ENCODE assay signal across 18 mouse cellular contexts in genomic region chr12:28432729-28433067, GRCm38 (mm10).
A peak's percentile ranks its signal among the peaks of the same experiment; 100 is the strongest.
DNase-seq lines count a peak whose midpoint lies in the region; ATAC-seq and TF ChIP-seq lines count a peak whose summit lies in the region.
"Had no signal": no experiment of that assay in that cellular context is flagged by ENCODE, and none has a peak within 500 bp of the region (broad histone marks: within the 10 kb centered on the region; RNA-seq: fewer than 3 reads in every experiment).

No protein-coding gene starts in this region.

- H3K9ac ChIP-seq in forebrain, embryonic 11.5 days (ENCODE audit: low read length), result no peak overlapping the region
- H3K9ac ChIP-seq in midbrain, embryonic 12.5 days (replicated peaks), result no peak overlapping the region
- H3K9ac ChIP-seq in midbrain, postnatal 0 days (replicated peaks; ENCODE audit: low read length, poor library complexity, severe bottlenecking), result no peak overlapping the region
- H3K9ac ChIP-seq in forebrain, embryonic 14.5 days (ENCODE audit: low read length), result no peak overlapping the region
- no peak overlapping the region for H3K9ac ChIP-seq in hindbrain, embryonic 16.5 days (ENCODE audit: low read depth, low read length)
- H3K9ac ChIP-seq in liver, embryonic 12.5 days, result no peak overlapping the region
- H3K9ac ChIP-seq: liver, embryonic 14.5 days; stomach, embryonic 15.5 days had no signal

- WGBS in forebrain, embryonic 10.5 days, result 89% methylated on average over 3 of the region's 3 CpGs
- 91% methylated on average over 3 of the region's 3 CpGs for WGBS in forebrain, embryonic 11.5 days
- WGBS in midbrain, embryonic 12.5 days, result 87% methylated on average over 3 of the region's 3 CpGs
- 85% methylated on average over 3 of the region's 3 CpGs for WGBS in midbrain, postnatal 0 days
- 81% methylated on average over 3 of the region's 3 CpGs for WGBS in forebrain, embryonic 14.5 days
- 84% methylated on average over 3 of the region's 3 CpGs for WGBS in hindbrain, embryonic 16.5 days
- WGBS in liver, embryonic 12.5 days (ENCODE audit: insufficient replicate concordance), result 74% methylated on average over 3 of the region's 3 CpGs

- peaks cover 7% of the 10 kb centered on the region for H3K4me1 ChIP-seq in forebrain, embryonic 10.5 days
- H3K4me1 ChIP-seq in forebrain, embryonic 11.5 days (replicated peaks; ENCODE audit: control insufficient read depth, insufficient read depth, low read length), result peaks cover 3% of the 10 kb centered on the region; the same call in 1 of the 2 replicates
- H3K4me1 ChIP-seq in midbrain, embryonic 12.5 days, result peaks cover 6% of the 10 kb centered on the region; the same call in 1 of the 2 replicates
- H3K4me1 ChIP-seq in midbrain, postnatal 0 days (ENCODE audit: insufficient read depth, low read length), result no peaks in the 10 kb centered on the region
- H3K4me1 ChIP-seq in forebrain, embryonic 14.5 days (ENCODE audit: control insufficient read depth, insufficient read depth, low read length), result no peaks in the 10 kb centered on the region
- no peaks in the 10 kb centered on the region for H3K4me1 ChIP-seq in hindbrain, embryonic 16.5 days (ENCODE audit: control insufficient read depth, insufficient read depth, low read depth, low read length)
- H3K4me1 ChIP-seq in liver, embryonic 12.5 days, result no peaks in the 10 kb centered on the region
- H3K4me1 ChIP-seq: heart, embryonic 10.5 days; stomach, embryonic 15.5 days had no signal

- H3K4me2 ChIP-seq in forebrain, embryonic 11.5 days (ENCODE audit: low read depth, low read length, severe bottlenecking), result no peak overlapping the region
- no peak overlapping the region for H3K4me2 ChIP-seq in midbrain, embryonic 12.5 days (replicated peaks)
- H3K4me2 ChIP-seq in midbrain, postnatal 0 days (ENCODE audit: low read depth, low read length, poor library complexity, severe bottlenecking), result no peak overlapping the region
- no peak overlapping the region for H3K4me2 ChIP-seq in forebrain, embryonic 14.5 days (ENCODE audit: low read length)
- no peak overlapping the region for H3K4me2 ChIP-seq in hindbrain, embryonic 16.5 days (ENCODE audit: low read length)
- no peak overlapping the region for H3K4me2 ChIP-seq in liver, embryonic 12.5 days

- H3K27me3 ChIP-seq in forebrain, embryonic 10.5 days (ENCODE audit: poor library complexity, severe bottlenecking), result no peaks in the 10 kb centered on the region
- H3K27me3 ChIP-seq in forebrain, embryonic 11.5 days (ENCODE audit: control insufficient read depth, insufficient read depth, low read length), result no peaks in the 10 kb centered on the region
- no peaks in the 10 kb centered on the region for H3K27me3 ChIP-seq in midbrain, embryonic 12.5 days
- no peaks in the 10 kb centered on the region for H3K27me3 ChIP-seq in midbrain, postnatal 0 days (ENCODE audit: insufficient read depth, low read length)
- H3K27me3 ChIP-seq in forebrain, embryonic 14.5 days (replicated peaks; ENCODE audit: control insufficient read depth, insufficient read depth, low read length), result no peaks in the 10 kb centered on the region
- no peaks in the 10 kb centered on the region for H3K27me3 ChIP-seq in hindbrain, embryonic 16.5 days (replicated peaks; ENCODE audit: control insufficient read depth, insufficient read depth, low read length)
- no peaks in the 10 kb centered on the region for H3K27me3 ChIP-seq in liver, embryonic 12.5 days (replicated peaks)
- H3K27me3 ChIP-seq: embryonic facial prominence, embryonic 13.5 days; limb, embryonic 12.5 days; neural tube, embryonic 12.5 days; stomach, embryonic 15.5 days had no signal

- H3K9me3 ChIP-seq in forebrain, embryonic 10.5 days, result peaks cover 13% of the 10 kb centered on the region
- H3K9me3 ChIP-seq in forebrain, embryonic 11.5 days (ENCODE audit: control insufficient read depth, low read length), result peaks cover 4% of the 10 kb centered on the region; the same call in 1 of the 2 replicates
- 0 out of 2 replicates have a peak, but pooled peaks cover 3% of the 10 kb centered on the region for H3K9me3 ChIP-seq in midbrain, embryonic 12.5 days
- H3K9me3 ChIP-seq in midbrain, postnatal 0 days (ENCODE audit: low read length), result no peaks in the 10 kb centered on the region
- H3K9me3 ChIP-seq in forebrain, embryonic 14.5 days (replicated peaks; ENCODE audit: control insufficient read depth, low read length), result no peaks in the 10 kb centered on the region
- peaks cover 5% of the 10 kb centered on the region for H3K9me3 ChIP-seq in hindbrain, embryonic 16.5 days (ENCODE audit: control insufficient read depth, low read length)
- H3K9me3 ChIP-seq in liver, embryonic 12.5 days (replicated peaks), result no peaks in the 10 kb centered on the region
- H3K9me3 ChIP-seq: stomach, embryonic 15.5 days had no signal

- 0 out of 2 replicates have a peak, but pooled peaks cover 6% of the 10 kb centered on the region for H3K36me3 ChIP-seq in forebrain, embryonic 10.5 days (replicated peaks)
- no peaks in the 10 kb centered on the region for H3K36me3 ChIP-seq in forebrain, embryonic 11.5 days (ENCODE audit: control insufficient read depth, insufficient read depth, low read length)
- H3K36me3 ChIP-seq in midbrain, embryonic 12.5 days, result no peaks in the 10 kb centered on the region
- no peaks in the 10 kb centered on the region for H3K36me3 ChIP-seq in midbrain, postnatal 0 days (ENCODE audit: insufficient read depth, low read length)
- no peaks in the 10 kb centered on the region for H3K36me3 ChIP-seq in forebrain, embryonic 14.5 days (ENCODE audit: control insufficient read depth, insufficient read depth, low read length)
- no peaks in the 10 kb centered on the region for H3K36me3 ChIP-seq in hindbrain, embryonic 16.5 days (ENCODE audit: control insufficient read depth, insufficient read depth, low read length)
- no peaks in the 10 kb centered on the region for H3K36me3 ChIP-seq in liver, embryonic 12.5 days
- H3K36me3 ChIP-seq: heart, embryonic 10.5 days; limb, embryonic 12.5 days; neural tube, embryonic 12.5 days; stomach, embryonic 15.5 days had no signal

- H3K27ac ChIP-seq in forebrain, embryonic 10.5 days, result peak overlapping the region; percentile 45; the same call in 1 of the 2 replicates
- H3K27ac ChIP-seq in forebrain, embryonic 11.5 days (ENCODE audit: low read depth, low read length), result no peak overlapping the region
- no peak overlapping the region for H3K27ac ChIP-seq in midbrain, embryonic 12.5 days (replicated peaks)
- no peak overlapping the region for H3K27ac ChIP-seq in midbrain, postnatal 0 days (ENCODE audit: low read depth, low read length)
- no peak overlapping the region; the same call in 1 of the 2 replicates for H3K27ac ChIP-seq in forebrain, embryonic 14.5 days (ENCODE audit: low read depth, low read length)
- no peak overlapping the region for H3K27ac ChIP-seq in hindbrain, embryonic 16.5 days (ENCODE audit: low read depth, low read length)
- no peak overlapping the region for H3K27ac ChIP-seq in liver, embryonic 12.5 days
- H3K27ac ChIP-seq: left cerebral cortex, adult 2 months; liver, embryonic 14.5 days; stomach, embryonic 15.5 days had no signal

- H3K4me3 ChIP-seq in forebrain, embryonic 10.5 days, result no peak overlapping the region
- no peak overlapping the region for H3K4me3 ChIP-seq in forebrain, embryonic 11.5 days (ENCODE audit: low read depth, low read length)
- H3K4me3 ChIP-seq in midbrain, embryonic 12.5 days, result no peak overlapping the region
- no peak overlapping the region for H3K4me3 ChIP-seq in midbrain, postnatal 0 days (ENCODE audit: low read depth, low read length)
- no peak overlapping the region for H3K4me3 ChIP-seq in forebrain, embryonic 14.5 days (ENCODE audit: low read depth, low read length)
- H3K4me3 ChIP-seq in hindbrain, embryonic 16.5 days (ENCODE audit: low read length), result no peak overlapping the region
- H3K4me3 ChIP-seq in liver, embryonic 12.5 days, result no peak overlapping the region

- ATAC-seq in forebrain, embryonic 11.5 days (replicated peaks; ENCODE audit: low FRiP score), result no peak
- ATAC-seq in midbrain, embryonic 12.5 days (ENCODE audit: low FRiP score, low read depth), result 0 out of 2 replicates have a peak, but pooled peaks have one; percentile 49
- ATAC-seq in midbrain, postnatal 0 days (ENCODE audit: low FRiP score), result no peak
- ATAC-seq in forebrain, embryonic 14.5 days, result peak; percentile 47; the same call in 1 of the 2 replicates
- ATAC-seq in hindbrain, embryonic 16.5 days, result 0 out of 2 replicates have a peak, but pooled peaks have one; percentile 9
- no peak for ATAC-seq in liver, embryonic 12.5 days
- ATAC-seq: activated CD4-positive, CD25-positive, alpha-beta regulatory T cell, adult 4 months; lung, postnatal 0 days had no signal

- no peak for DNase-seq in forebrain, embryonic 10.5 days (ENCODE audit: extremely low spot score, low spot score)
- no peak for DNase-seq in forebrain, embryonic 11.5 days (ENCODE audit: low spot score)
- DNase-seq in midbrain, postnatal 0 days (ENCODE audit: low spot score), result no peak
- no peak for DNase-seq in forebrain, embryonic 14.5 days (ENCODE audit: low spot score)
- no peak for DNase-seq in left cerebral cortex, adult 8-10 months (ENCODE audit: low spot score in 2 of 2)
- DNase-seq: thymus, adult 18-20 months had no signal

- TF ChIP-seq CTCF in midbrain, postnatal 0 days (IDR thresholded peaks at IDR 0.05), result no peak

Comparison
In these comparisons a context has a peak if more than half of its experiments do, and no peak if none do; other contexts are left out.
1. ATAC-seq: peak in midbrain, embryonic 12.5 days (single experiment), forebrain, embryonic 14.5 days (single experiment) and hindbrain, embryonic 16.5 days (single experiment); none in forebrain, embryonic 11.5 days (single experiment), midbrain, postnatal 0 days (single experiment) and liver, embryonic 12.5 days (single experiment).